Mouse (Mus musculus): ENCODE measurements around the gene Cyp46a1. TPM values are rescaled to one million over a fixed set of nuclear protein-coding genes. Genes with fewer than 3 reads are reported as not detected.

Gene Cyp46a1
- total RNA-seq, 2 experiments from 2014 or later: 270 to 290 TPM

DNA sequence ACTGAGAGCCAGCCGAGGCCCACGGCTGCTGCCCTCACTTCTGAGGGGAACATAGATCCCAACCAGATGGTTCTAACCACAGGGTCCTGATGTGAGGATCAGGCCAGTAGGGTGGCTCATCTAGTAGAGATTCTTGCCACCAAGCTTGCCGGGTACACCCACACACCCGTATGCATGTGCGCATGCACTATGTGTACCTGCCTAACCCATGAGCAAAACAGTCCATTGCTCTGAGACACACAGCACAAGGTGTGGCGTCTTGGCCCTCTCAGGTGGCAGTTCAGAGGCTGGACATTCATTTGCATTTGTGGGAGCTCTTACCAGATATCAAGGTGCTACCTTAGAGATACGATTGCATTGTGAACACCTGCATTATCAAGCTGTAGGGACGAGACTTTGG, 14.0 kb downstream of the Cyp46a1 start:
- no peak for TF ChIP-seq CTCF (IDR thresholded peaks at IDR 0.05)
- intact Hi-C loops (cut with DNase I): no loop called here
- DNase-seq (ENCODE audit: extremely low spot score in 1 of 2, low spot score in 2 of 2): no peak
- Histone ChIP-seq H3K4me3 (no peak overlapping the region), H3K27ac (no peak overlapping the region)

GRCm38 (mm10) chr12:108349026-108349425, 14.8 kb downstream of the Cyp46a1 start:
- no peak for DNase-seq (ENCODE audit: extremely low spot score in 1 of 2, low spot score in 2 of 2)
- Histone ChIP-seq H3K4me3 (no peak overlapping the region), H3K27ac (no peak overlapping the region)
- intact Hi-C loops (cut with DNase I): no loop called here
- TF ChIP-seq CTCF (IDR thresholded peaks at IDR 0.05): no peak

GRCm38 (mm10) chr12:108350931-108351330, 16.8 kb downstream of the Cyp46a1 start:
- no peak for DNase-seq (ENCODE audit: extremely low spot score in 1 of 2, low spot score in 2 of 2)
- no peak overlapping the region for H3K4me3 ChIP-seq
- intact Hi-C loops (cut with DNase I): no loop called here
- H3K27ac ChIP-seq: no peak overlapping the region
- no peak for TF ChIP-seq CTCF (IDR thresholded peaks at IDR 0.05)

DNA sequence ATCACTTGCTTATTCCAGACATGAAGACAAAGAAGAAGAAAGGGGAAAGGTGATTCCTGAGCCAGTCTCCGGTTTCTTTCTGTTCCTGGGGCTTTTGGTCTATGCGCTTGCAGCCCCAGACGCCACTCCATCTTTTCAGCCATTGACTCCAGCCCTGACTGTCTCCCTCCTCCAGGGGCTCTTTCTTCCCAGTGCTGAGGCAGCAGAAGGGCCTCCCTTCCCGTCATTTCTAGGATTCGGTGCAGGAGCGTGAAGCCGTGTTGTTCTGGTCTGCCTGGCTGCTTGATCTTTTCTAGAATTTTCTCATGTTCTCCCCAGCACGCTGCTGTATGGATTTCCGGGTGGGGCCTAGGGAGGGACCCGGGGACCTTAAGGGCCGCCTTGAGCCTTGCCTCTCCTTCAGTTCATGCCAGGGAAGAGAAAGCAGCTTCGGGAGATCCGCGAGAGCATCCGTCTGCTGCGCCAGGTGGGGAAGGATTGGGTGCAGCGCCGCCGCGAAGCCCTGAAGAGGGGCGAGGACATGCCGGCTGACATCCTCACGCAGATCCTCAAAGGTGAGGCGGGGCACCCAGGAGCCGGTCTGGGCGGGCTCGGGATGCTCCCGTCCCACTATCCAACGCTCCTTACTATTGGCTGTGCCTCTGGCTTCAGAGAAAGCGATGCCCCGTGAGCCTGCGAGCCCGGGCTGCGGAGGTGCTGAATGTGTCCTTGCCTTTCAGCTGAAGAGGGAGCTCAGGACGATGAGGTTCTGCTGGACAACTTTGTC, 18.4 kb downstream of the Cyp46a1 start:
- intact Hi-C loops (cut with DNase I): no loop called here
- no peak overlapping the region for H3K4me3 ChIP-seq
- no peak overlapping the region for H3K27ac ChIP-seq
- no peak for TF ChIP-seq CTCF (IDR thresholded peaks at IDR 0.05)
- DNase-seq (ENCODE audit: extremely low spot score in 1 of 2, low spot score in 2 of 2): no peak

DNA sequence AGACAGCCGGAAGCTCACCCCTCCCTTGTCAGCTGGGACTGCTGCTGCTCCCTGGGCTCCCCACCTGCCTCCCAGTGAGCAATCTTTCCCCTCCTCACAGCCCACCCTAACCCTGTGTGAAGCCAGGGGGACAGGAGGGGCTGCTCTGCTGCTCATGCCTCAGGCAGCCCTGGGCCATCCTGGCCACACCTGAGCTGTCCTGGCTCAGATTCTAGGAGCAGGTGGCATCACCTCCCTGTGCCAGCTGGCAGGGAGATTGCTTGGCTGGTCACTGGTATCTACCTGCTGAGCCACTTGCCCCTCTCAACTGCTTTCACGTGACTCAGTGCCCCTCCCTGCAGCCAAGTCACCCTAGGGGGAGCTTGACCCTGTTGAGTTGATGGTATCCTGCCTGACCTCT, 20.1 kb downstream of the Cyp46a1 start:
- no peak for DNase-seq (ENCODE audit: extremely low spot score in 1 of 2, low spot score in 2 of 2)
- Histone ChIP-seq H3K4me3 (no peak overlapping the region), H3K27ac (no peak overlapping the region)
- TF ChIP-seq CTCF (IDR thresholded peaks at IDR 0.05): no peak
- intact Hi-C loops (cut with DNase I): no loop called here

DNA sequence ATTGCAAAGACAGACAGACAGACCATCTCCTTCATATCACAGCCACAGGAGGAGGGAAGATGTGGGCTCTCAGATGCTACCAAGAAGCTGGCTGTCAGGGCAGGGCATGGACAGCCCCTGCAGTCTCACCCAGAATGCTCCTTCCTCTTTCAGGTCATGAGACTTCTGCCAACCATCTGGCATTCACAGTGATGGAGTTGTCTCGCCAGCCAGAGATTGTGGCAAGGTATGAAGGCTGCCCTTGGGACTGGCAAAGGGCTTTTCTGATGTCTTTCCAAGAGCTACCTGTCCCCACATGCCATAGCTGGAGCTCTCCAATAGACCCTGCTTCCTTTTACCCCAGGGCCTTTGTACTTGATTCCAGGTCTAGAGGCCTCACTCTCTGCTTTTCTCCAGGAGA, 21.1 kb downstream of the Cyp46a1 start:
- intact Hi-C loops (cut with DNase I): no loop called here
- no peak for TF ChIP-seq CTCF (IDR thresholded peaks at IDR 0.05)
- no peak for DNase-seq (ENCODE audit: extremely low spot score in 1 of 2, low spot score in 2 of 2)
- H3K27ac ChIP-seq: no peak overlapping the region
- H3K4me3 ChIP-seq: no peak overlapping the region

DNA sequence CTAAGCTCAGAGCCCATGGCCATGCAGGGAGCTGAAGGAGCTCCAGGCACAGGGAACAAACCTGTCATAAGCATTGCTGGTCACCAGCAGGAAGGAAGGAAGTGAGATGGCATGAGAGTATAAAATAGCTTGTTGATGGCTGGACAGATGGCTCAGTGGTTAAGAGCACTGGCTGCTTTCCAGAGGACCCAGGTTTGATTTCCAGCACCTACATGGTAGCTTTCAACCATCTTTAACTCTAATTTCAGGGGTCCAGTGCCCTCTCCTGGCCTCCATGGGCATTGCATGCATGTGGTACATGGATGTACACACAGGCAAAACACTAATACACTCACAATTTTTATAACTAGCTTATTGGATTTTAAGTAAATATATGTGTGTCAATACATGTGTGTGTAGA, 21.8 kb downstream of the Cyp46a1 start:
- intact Hi-C loops (cut with DNase I): no loop called here
- DNase-seq (ENCODE audit: extremely low spot score in 1 of 2, low spot score in 2 of 2): no peak
- TF ChIP-seq CTCF (IDR thresholded peaks at IDR 0.05): peak; percentile 26
- Histone ChIP-seq H3K4me3 (no peak overlapping the region), H3K27ac (no peak overlapping the region)

DNA sequence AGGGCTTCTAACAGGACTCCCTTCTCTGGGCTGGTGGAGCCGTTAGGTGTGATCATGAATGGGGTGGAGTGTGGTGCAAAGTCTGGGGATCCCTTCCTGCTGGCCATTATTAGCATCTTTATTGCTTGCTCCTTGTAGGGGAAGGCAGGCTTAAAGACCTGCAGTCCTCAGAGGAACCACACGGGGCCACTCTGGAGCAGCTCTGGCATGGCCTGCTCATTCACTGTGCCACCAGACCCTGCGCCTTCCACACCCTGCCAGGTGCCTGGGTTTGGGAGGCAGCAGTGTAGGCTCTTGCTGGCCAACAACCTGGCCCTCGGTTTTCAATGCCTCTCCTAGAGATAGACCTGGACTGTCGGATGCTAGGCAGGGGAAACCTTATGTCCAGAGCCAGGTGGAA, 29.6 kb downstream of the Cyp46a1 start:
- DNase-seq (ENCODE audit: extremely low spot score in 1 of 2, low spot score in 2 of 2): peak; percentile 83 to 88
- intact Hi-C loops (cut with DNase I): loop anchor here (1.0 to 2.0 kb wide), 2 partner anchors 60 to 131 kb away; no protein-coding TSS in a partner anchor
- Histone ChIP-seq H3K4me3 (no peak overlapping the region), H3K27ac (no peak overlapping the region)
- TF ChIP-seq CTCF (IDR thresholded peaks at IDR 0.05): peak; percentile 96

GRCm38 (mm10) chr12:108365340-108365739, 31.2 kb downstream of the Cyp46a1 start:
- Histone ChIP-seq H3K4me3 (no peak overlapping the region), H3K27ac (no peak overlapping the region)
- intact Hi-C loops (cut with DNase I): no loop called here
- TF ChIP-seq CTCF (IDR thresholded peaks at IDR 0.05): peak; percentile 29
- DNase-seq (ENCODE audit: extremely low spot score in 1 of 2, low spot score in 2 of 2): no peak

- TF ChIP-seq CTCF (IDR thresholded peaks at IDR 0.05): no peak
- no peak overlapping the region for H3K4me3 ChIP-seq
- DNase-seq (ENCODE audit: extremely low spot score in 1 of 2, low spot score in 2 of 2): no peak
- intact Hi-C loops (cut with DNase I): no loop called here
- H3K27ac ChIP-seq: no peak overlapping the region
Observed at GRCm38 (mm10) chr12:108365868-108366267, 31.7 kb downstream of the Cyp46a1 start.

DNA sequence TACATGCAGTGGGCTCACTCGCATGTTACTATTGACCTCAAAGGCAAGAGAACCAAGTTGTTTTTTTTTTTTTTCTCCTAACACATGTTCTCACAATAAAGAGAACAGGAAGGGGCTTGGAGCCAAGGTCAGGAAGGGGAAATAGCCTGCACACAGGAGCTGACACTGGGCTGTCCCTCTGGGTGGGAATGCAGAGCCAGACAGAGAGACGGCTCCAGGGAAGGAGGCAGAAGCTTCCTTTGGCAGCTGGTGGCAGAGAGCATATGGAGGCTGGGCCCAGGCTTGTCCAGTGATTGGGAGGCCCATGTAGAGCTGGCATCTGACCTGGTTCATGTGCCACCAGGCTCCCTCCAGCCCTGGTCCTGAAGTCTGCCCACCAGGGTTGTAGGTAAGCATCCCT, 33.7 kb downstream of the Cyp46a1 start:
- TF ChIP-seq CTCF (IDR thresholded peaks at IDR 0.05): no peak
- intact Hi-C loops (cut with DNase I): no loop called here
- H3K4me3 ChIP-seq: no peak overlapping the region
- H3K27ac ChIP-seq: no peak overlapping the region
- no peak for DNase-seq (ENCODE audit: extremely low spot score in 1 of 2, low spot score in 2 of 2)

- no peak for DNase-seq (ENCODE audit: extremely low spot score in 1 of 2, low spot score in 2 of 2)
- Histone ChIP-seq H3K27ac (no peak overlapping the region), H3K4me3 (no peak overlapping the region)
- intact Hi-C loops (cut with DNase I): no loop called here
- TF ChIP-seq CTCF (IDR thresholded peaks at IDR 0.05): no peak
Observed at GRCm38 (mm10) chr12:108368921-108369320, 34.7 kb downstream of the Cyp46a1 start.

Measured in left cerebral cortex, adult 2 months (tissue).